Mouse (Mus musculus): ENCODE measurements around the gene Stag2. TPM values are rescaled to one million over a fixed set of nuclear protein-coding genes. Genes with fewer than 3 reads are reported as not detected.

The Stag2 gene
- polyA plus RNA-seq, 1 experiment from 2014 or later, result 34.7 TPM

DNA sequence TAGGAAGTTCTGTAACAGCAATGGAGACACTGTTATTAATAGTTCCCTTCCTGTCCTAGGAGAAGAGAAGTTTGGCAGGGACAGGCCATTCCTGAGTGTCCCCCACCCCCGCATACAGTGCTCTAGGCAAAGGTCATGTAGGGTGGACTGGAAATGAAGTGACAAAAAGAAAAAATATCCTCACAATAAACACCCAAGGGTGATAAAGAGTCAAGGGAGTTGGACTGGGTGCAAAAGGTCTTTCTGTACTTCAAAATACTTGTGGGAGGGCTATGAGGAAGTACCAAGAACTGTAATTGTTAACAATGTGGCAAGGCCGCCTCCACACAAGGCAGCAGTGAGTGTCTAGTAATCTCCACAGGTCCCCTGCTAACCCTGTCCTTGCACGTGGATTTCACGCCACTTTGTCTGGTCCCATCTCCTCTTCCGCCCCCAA lies 1.1 kb upstream of the Stag2 start:
- H3K4me3 ChIP-seq (replicated peaks; ENCODE audit: low read depth, low read length), result peak overlapping the region; percentile 43; the same call in 1 of the 2 replicates
- H3K4me2 ChIP-seq (ENCODE audit: low read length), result peak overlapping the region; percentile 53
- H3K36me3 ChIP-seq (ENCODE audit: control insufficient read depth, insufficient read depth, low read length), result no peaks in the 10 kb centered on the region
- H3K4me1 ChIP-seq (ENCODE audit: control insufficient read depth, insufficient read depth, low read length), result no peaks in the 10 kb centered on the region
- no peaks in the 10 kb centered on the region for H3K27me3 ChIP-seq (ENCODE audit: control insufficient read depth, insufficient read depth, low read length)
- DNase-seq (no peak), ATAC-seq (ENCODE audit: low FRiP score, low TSS enrichment) (no peak)
- no peaks in the 10 kb centered on the region for H3K9me3 ChIP-seq (ENCODE audit: control insufficient read depth, low read length)
- H3K9ac ChIP-seq (replicated peaks; ENCODE audit: low read length), result no peak overlapping the region
- 55% methylated on average over 5 of the region's 5 CpGs for WGBS
- peak overlapping the region; percentile 86; the same call in 1 of the 2 replicates for H3K27ac ChIP-seq (replicated peaks; ENCODE audit: low read depth, low read length)

DNA sequence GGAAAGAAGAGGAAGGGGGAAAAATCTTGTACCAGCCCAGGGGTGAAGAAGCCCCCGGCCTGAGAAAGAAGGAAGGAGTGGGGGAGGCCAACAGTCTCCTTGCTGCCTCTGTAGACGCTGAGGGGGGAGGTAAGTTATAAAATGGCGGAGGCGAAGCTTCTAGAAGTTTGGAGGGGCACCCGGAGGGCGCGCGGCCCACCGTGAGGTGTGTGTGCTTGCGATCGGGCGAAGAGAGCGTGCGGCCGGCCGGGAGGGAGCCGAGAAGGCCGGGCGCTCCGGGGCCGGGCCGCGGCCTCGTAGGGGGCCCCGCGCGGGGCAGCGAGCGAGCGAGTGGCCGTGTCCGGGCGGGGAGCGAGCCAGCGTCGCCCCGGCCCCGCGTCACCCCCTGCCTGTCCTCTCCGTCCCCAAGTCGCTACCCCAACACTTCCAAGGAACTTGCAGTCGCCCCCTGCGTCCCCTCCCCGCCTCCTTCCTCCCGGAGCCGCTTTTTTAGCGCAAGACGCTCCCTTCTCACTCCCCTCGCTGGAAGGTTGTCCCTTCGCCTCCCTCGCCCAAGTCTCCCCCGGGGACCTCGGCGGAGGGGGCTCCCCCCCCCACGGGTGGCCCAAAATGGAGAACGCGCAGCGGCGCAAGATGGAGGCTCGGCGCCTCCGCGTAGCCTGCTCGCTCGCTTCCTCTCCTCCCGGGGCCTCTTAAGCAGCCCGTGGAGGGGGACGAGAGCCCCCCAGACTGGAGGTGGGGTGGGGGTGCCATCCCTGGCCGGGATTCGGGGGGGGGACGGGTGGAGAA lies 634 bp downstream of the Stag2 start:
- ATAC-seq (ENCODE audit: low FRiP score, low TSS enrichment), result peak; percentile 70

DNA sequence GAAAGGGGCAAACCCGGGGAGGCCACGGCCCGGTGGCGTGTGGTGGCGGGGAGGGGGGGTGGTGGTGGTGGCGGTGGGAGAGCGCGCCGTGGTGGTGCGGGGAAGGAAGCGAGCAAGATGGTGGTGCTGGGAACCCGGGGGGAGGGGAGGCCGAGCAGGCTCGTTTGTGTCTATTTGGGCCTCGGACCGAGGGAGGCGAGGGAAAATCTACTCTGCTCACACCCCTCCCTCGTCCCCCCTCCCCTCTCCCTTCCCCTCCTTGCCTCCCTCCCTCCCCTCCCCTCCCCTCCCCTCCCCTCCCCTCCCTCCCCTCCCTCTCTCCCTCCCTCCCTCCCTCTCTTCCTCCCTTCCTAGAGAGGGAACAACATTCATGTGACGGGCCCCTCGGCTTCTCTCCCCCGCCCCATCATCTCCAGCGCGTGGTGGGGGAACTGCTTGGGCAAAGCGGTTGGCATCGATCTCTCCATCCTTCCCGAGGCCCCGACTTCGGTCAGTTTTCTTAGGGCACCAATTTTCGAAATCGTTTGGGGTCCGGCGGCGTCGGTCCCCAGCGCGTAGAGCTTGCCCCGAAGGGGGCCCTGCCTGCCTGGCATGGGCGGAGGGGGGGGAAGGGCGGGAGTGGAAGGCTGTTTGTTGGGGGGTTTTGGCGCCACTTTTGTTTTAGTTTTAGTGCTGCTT lies 1.4 kb downstream of the Stag2 start:
- H3K4me3 ChIP-seq (replicated peaks; ENCODE audit: low read depth, low read length), result peak overlapping the region; percentile 59
- H3K36me3 ChIP-seq (ENCODE audit: control insufficient read depth, insufficient read depth, low read length), result no peaks in the 10 kb centered on the region
- no peaks in the 10 kb centered on the region for H3K9me3 ChIP-seq (ENCODE audit: control insufficient read depth, low read length)
- ATAC-seq (ENCODE audit: low FRiP score, low TSS enrichment) (peak; percentile 88), DNase-seq (peak; percentile 88)
- no peaks in the 10 kb centered on the region for H3K27me3 ChIP-seq (ENCODE audit: control insufficient read depth, insufficient read depth, low read length)
- 22% methylated on average over 27 of the region's 40 CpGs for WGBS
- peak overlapping the region; percentile 88 for H3K9ac ChIP-seq (replicated peaks; ENCODE audit: low read length)
- H3K27ac ChIP-seq (replicated peaks; ENCODE audit: low read depth, low read length), result peak overlapping the region; percentile 99
- H3K4me2 ChIP-seq (ENCODE audit: low read length), result peak overlapping the region; percentile 56
- no peaks in the 10 kb centered on the region for H3K4me1 ChIP-seq (ENCODE audit: control insufficient read depth, insufficient read depth, low read length)

More for the DNA sequence above, 634 bp downstream of the Stag2 start:
- H3K4me3 ChIP-seq (replicated peaks; ENCODE audit: low read depth, low read length), result peak overlapping the region; percentile 59
- 19% methylated on average over 58 of the region's 71 CpGs for WGBS
- peak; percentile 77 for DNase-seq
- H3K27ac ChIP-seq (replicated peaks; ENCODE audit: low read depth, low read length), result peak overlapping the region; percentile 99
- H3K36me3 ChIP-seq (ENCODE audit: control insufficient read depth, insufficient read depth, low read length), result no peaks in the 10 kb centered on the region
- H3K4me1 ChIP-seq (ENCODE audit: control insufficient read depth, insufficient read depth, low read length), result no peaks in the 10 kb centered on the region
- H3K27me3 ChIP-seq (ENCODE audit: control insufficient read depth, insufficient read depth, low read length), result no peaks in the 10 kb centered on the region
- peak overlapping the region; percentile 51 for H3K4me2 ChIP-seq (ENCODE audit: low read length)
- H3K9me3 ChIP-seq (ENCODE audit: control insufficient read depth, low read length), result no peaks in the 10 kb centered on the region
- H3K9ac ChIP-seq (replicated peaks; ENCODE audit: low read length), result peak overlapping the region; percentile 88

DNA sequence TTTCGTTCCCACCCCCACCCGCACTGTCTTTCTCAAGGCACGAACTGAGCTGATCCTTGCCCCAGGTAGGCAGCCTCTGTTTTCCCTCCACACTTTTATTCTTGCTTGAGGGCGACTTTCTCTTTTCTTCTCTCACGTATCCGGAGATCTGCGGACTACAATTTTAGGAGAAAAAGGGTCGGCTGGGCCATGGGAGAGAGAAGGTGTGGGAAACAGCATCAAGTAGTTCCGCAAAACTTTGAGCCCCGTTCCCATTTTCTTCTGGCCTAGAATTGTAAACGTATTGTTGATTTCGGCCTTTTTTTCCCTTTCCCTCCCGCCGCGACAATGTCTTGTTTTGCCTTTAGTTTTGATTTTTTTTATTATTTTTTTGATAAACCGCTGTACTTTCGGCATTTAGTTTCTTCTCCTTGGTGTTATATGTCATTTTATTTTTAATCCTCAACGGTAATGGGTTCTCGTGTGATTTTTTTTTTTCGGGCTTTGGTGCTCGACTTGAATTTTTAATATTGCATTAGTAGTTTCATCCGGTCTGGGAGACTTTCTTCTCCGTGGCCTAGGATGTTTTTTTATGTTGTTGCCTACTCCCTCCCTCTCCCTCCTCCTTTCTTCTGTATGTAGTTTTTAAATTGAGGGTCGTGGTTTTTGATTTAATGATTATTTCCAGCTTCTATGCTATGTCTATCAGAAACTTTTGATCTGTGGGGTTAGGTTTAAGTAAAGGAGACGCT lies 2.1 kb downstream of the Stag2 start:
- H3K36me3 ChIP-seq (ENCODE audit: control insufficient read depth, insufficient read depth, low read length), result no peaks in the 10 kb centered on the region
- 23% methylated on average over 25 of the region's 25 CpGs for WGBS
- H3K9me3 ChIP-seq (ENCODE audit: control insufficient read depth, low read length), result no peaks in the 10 kb centered on the region

DNA sequence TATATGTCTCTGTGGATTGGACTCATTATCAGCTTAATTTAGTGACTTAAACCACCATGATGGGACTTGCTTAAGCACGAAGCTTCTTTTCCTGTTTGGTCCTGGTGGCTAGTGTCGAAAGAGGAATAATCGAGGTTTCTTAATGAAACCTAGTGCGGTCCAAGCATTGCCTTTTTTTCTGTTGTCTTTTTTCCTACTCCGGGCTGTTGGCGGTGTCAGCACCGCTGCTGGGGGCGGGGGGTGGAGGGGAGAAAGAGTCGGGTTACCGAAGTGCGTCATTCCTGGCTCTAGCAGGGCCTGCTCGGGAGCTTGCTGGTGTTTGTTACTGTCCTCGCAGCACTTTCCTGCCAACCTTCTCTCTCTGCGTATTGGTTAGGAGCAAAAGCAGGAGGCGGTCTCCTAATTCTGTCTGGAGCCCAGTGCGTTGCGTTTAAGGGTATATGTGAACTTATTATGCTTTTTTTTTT lies 2.8 kb downstream of the Stag2 start:
- peak overlapping the region; percentile 47; the same call in 1 of the 2 replicates for H3K9ac ChIP-seq (replicated peaks; ENCODE audit: low read length)
- H3K36me3 ChIP-seq (ENCODE audit: control insufficient read depth, insufficient read depth, low read length), result no peaks in the 10 kb centered on the region
- H3K27me3 ChIP-seq (ENCODE audit: control insufficient read depth, insufficient read depth, low read length), result no peaks in the 10 kb centered on the region
- DNase-seq (peak; percentile 78), ATAC-seq (ENCODE audit: low FRiP score, low TSS enrichment) (peak; percentile 25)
- peak overlapping the region; percentile 56 for H3K4me2 ChIP-seq (ENCODE audit: low read length)
- no peaks in the 10 kb centered on the region for H3K4me1 ChIP-seq (ENCODE audit: control insufficient read depth, insufficient read depth, low read length)
- H3K27ac ChIP-seq (replicated peaks; ENCODE audit: low read depth, low read length), result peak overlapping the region; percentile 82
- H3K4me3 ChIP-seq (replicated peaks; ENCODE audit: low read depth, low read length), result peak overlapping the region; percentile 59
- no peaks in the 10 kb centered on the region for H3K9me3 ChIP-seq (ENCODE audit: control insufficient read depth, low read length)
- 19% methylated on average over 17 of the region's 17 CpGs for WGBS

More for the DNA sequence above, 2.1 kb downstream of the Stag2 start:
- peak overlapping the region; percentile 82 for H3K27ac ChIP-seq (replicated peaks; ENCODE audit: low read depth, low read length)
- H3K4me3 ChIP-seq (replicated peaks; ENCODE audit: low read depth, low read length), result peak overlapping the region; percentile 59
- DNase-seq, result peak; percentile 8
- peak overlapping the region; percentile 47; the same call in 1 of the 2 replicates for H3K9ac ChIP-seq (replicated peaks; ENCODE audit: low read length)
- no peaks in the 10 kb centered on the region for H3K4me1 ChIP-seq (ENCODE audit: control insufficient read depth, insufficient read depth, low read length)
- H3K4me2 ChIP-seq (ENCODE audit: low read length), result peak overlapping the region; percentile 56
- no peaks in the 10 kb centered on the region for H3K27me3 ChIP-seq (ENCODE audit: control insufficient read depth, insufficient read depth, low read length)
- ATAC-seq (ENCODE audit: low FRiP score, low TSS enrichment), result no peak

DNA sequence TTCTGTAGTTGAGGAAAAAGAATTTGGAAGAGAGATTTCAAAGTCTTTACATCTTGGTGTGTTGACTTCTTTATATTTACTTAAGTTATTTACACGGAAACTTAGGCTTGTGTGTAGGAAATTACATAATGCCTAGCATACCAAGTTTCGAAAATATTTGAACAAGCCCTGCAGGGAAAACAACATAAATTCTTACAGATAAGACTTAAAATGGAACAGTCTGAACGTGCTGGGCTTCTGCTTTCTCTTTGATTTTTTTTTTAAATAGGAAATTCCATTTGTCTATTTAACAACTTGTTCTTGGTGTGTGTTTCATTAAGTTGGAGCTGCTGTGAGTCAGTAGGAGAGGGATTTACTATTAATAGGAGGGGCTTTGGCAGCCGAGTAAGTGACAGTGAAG lies 3.9 kb downstream of the Stag2 start:
- Histone ChIP-seq H3K36me3 (ENCODE audit: control insufficient read depth, insufficient read depth, low read length) (no peaks in the 10 kb centered on the region), H3K27me3 (ENCODE audit: control insufficient read depth, insufficient read depth, low read length) (no peaks in the 10 kb centered on the region), H3K4me1 (ENCODE audit: control insufficient read depth, insufficient read depth, low read length) (no peaks in the 10 kb centered on the region), H3K27ac (replicated peaks; ENCODE audit: low read depth, low read length) (no peak overlapping the region), H3K4me2 (ENCODE audit: low read length) (peak overlapping the region; percentile 56), H3K9ac (replicated peaks; ENCODE audit: low read length) (no peak overlapping the region), H3K4me3 (replicated peaks; ENCODE audit: low read depth, low read length) (peak overlapping the region; percentile 59), H3K9me3 (ENCODE audit: control insufficient read depth, low read length) (no peaks in the 10 kb centered on the region)
- DNase-seq (no peak), ATAC-seq (ENCODE audit: low FRiP score, low TSS enrichment) (no peak)
- 33% methylated on average over 4 of the region's 4 CpGs for WGBS

DNA sequence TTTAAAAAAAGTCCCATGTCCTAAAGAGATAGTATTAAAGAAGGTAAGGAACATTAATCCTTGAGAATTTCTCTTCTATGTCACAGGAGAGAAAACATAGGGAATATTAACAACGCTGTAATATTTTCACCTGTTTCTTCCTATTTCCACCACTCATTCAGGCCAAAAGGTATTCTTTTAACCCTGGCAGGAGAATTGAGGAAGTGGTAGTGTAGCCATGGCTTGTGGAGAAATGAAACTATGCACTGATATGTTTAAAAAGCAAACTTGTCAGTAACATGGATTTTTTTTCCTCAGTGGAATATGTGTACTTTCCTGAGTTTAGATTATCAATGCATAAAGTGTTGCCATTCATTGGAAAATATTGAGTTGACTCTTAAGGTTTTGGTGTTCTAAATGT lies 16.3 kb downstream of the Stag2 start:
- Histone ChIP-seq H3K9me3 (ENCODE audit: control insufficient read depth, low read length) (no peaks in the 10 kb centered on the region), H3K9ac (replicated peaks; ENCODE audit: low read length) (no peak overlapping the region), H3K36me3 (ENCODE audit: control insufficient read depth, insufficient read depth, low read length) (no peaks in the 10 kb centered on the region), H3K4me2 (ENCODE audit: low read length) (no peak overlapping the region), H3K27ac (replicated peaks; ENCODE audit: low read depth, low read length) (no peak overlapping the region), H3K4me1 (ENCODE audit: control insufficient read depth, insufficient read depth, low read length) (no peaks in the 10 kb centered on the region), H3K4me3 (replicated peaks; ENCODE audit: low read depth, low read length) (no peak overlapping the region), H3K27me3 (ENCODE audit: control insufficient read depth, insufficient read depth, low read length) (no peaks in the 10 kb centered on the region)
- 95% methylated on average over 1 of the region's 1 CpGs for WGBS
- no peak for DNase-seq
- ATAC-seq (ENCODE audit: low FRiP score, low TSS enrichment), result no peak

DNA sequence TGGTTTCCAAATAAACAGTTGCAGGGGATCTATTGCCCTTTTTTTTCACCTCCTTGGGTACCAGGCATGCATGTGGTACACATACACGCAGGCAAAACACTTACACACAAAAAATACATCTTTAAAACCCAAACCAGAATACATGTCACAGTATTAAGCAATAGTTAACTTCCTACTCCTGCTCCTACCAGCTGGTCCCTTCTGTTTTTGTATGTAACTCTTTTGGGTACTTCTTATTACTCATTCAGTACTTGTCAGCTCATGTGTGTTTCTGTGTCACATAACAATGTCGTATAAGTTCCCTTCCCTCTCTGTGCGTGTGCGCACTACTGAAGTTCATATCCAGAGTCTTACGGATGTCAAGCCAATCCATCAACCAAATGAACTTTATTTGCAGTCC lies 21.7 kb downstream of the Stag2 start:
- WGBS, result 88% methylated on average over 5 of the region's 5 CpGs
- H3K9me3 ChIP-seq (ENCODE audit: control insufficient read depth, low read length), result no peaks in the 10 kb centered on the region
- no peaks in the 10 kb centered on the region for H3K4me1 ChIP-seq (ENCODE audit: control insufficient read depth, insufficient read depth, low read length)
- no peaks in the 10 kb centered on the region for H3K27me3 ChIP-seq (ENCODE audit: control insufficient read depth, insufficient read depth, low read length)
- DNase-seq (no peak), ATAC-seq (ENCODE audit: low FRiP score, low TSS enrichment) (no peak)
- H3K27ac ChIP-seq (replicated peaks; ENCODE audit: low read depth, low read length), result no peak overlapping the region
- H3K9ac ChIP-seq (replicated peaks; ENCODE audit: low read length), result no peak overlapping the region
- no peak overlapping the region for H3K4me3 ChIP-seq (replicated peaks; ENCODE audit: low read depth, low read length)
- H3K4me2 ChIP-seq (ENCODE audit: low read length), result no peak overlapping the region
- no peaks in the 10 kb centered on the region for H3K36me3 ChIP-seq (ENCODE audit: control insufficient read depth, insufficient read depth, low read length)
